Mouse (Mus musculus) liver, adult 2 months (tissue): ENCODE results near the gene Map3k11.

Experiments
- CTCF ChIP-seq: fragments of 200-500 bp; IDR thresholded peaks from 2 replicates; pipeline ENCODE4 v1.5.1; 2011; ENCODE audit warnings: low read depth, low read length, control low read depth
- POLR2A ChIP-seq: fragments of 200-500 bp; IDR thresholded peaks from 2 replicates; pipeline ENCODE4 v1.6.1; 2011; ENCODE audit warnings: low read length, control low read depth; ENCODE audit not compliant: insufficient read depth; ENCODE audit errors: extremely low read depth

DNA sequence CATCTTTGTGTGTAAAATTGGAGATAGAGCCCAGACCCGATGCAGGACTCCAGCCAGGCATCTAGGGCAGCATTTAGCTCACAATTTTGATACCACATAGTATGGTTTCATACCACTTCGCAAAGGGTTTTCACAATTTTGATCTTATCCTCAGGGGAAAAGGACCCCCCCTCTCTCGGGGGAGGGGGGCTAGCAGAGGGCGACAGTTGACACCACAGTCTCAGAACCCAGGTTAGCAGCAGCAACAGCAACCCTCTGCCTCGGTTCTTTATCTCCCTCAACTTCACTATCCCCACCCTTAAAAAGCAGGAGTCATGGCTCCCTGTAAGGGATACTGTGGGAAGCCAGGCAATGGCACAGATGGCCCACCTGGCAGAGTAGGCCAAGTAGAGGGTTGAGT, 24.7 kb downstream of the Map3k11 start:
- TF ChIP-seq CTCF (no peak), POLR2A (no peak)
